Mouse (Mus musculus) kidney, postnatal 25 days (tissue): ENCODE data around the gene Tnfaip3.

Experiments used
- DNase-seq, 2 experiments: peaks; one replicate each; pipeline ENCODE4 v3.0.0; 2021; ENCODE audit warnings: mixed read lengths in 2 of 2

Gene Tnfaip3

GRCm38 (mm10) chr10:18959777-18960492 is 55.5 kb downstream of the Tnfaip3 start:
- no peak for DNase-seq

GRCm38 (mm10) chr10:18953706-18954071 is 61.8 kb downstream of the Tnfaip3 start:
- DNase-seq, result no peak

GRCm38 (mm10) chr10:18953011-18953705 is 62.3 kb downstream of the Tnfaip3 start:
- no peak for DNase-seq
